Mouse (Mus musculus): ENCODE measurements around the gene Phf2. TPM values are rescaled to one million over a fixed set of nuclear protein-coding genes. Genes with fewer than 3 reads are reported as not detected.

The Phf2 gene
- polyA plus RNA-seq, 1 experiment from 2014 or later = 1.6 TPM

- DNase-seq (no peak), ATAC-seq (no peak)
- TF ChIP-seq EP300 (IDR thresholded peaks at IDR 0.05; ENCODE audit: low read depth) (no peak), CTCF (IDR thresholded peaks at IDR 0.05; ENCODE audit: low read depth) (no peak)
- no peaks in the 10 kb centered on the region for H3K9me3 ChIP-seq (ENCODE audit: low read length)
- H3K27me3 ChIP-seq (ENCODE audit: insufficient read depth, low read length) = no peaks in the 10 kb centered on the region
- no peak overlapping the region for H3K4me2 ChIP-seq (ENCODE audit: low read depth, low read length)
- H3K4me3 ChIP-seq (ENCODE audit: low read depth, low read length) = no peak overlapping the region
- 73% methylated on average over 8 of the region's 8 CpGs for WGBS (ENCODE audit: insufficient replicate concordance)
- no peak overlapping the region for H3K27ac ChIP-seq (ENCODE audit: low read depth)
- no peaks in the 10 kb centered on the region for H3K36me3 ChIP-seq (replicated peaks; ENCODE audit: insufficient read depth, low read length)
- no peak overlapping the region for H3K9ac ChIP-seq (replicated peaks)
- H3K4me1 ChIP-seq (ENCODE audit: insufficient read depth) = peaks cover 3% of the 10 kb centered on the region; the same call in 1 of the 2 replicates
Measured at GRCm38 (mm10) chr13:48784594-48785298, 86.2 kb downstream of the Phf2 start.

GRCm38 (mm10) chr13:48784151-48784550 lies 86.8 kb downstream of the Phf2 start:
- H3K4me1 ChIP-seq (ENCODE audit: insufficient read depth) = peaks cover 3% of the 10 kb centered on the region; the same call in 1 of the 2 replicates
- DNase-seq (no peak), ATAC-seq (no peak)
- no peak overlapping the region for H3K4me2 ChIP-seq (ENCODE audit: low read depth, low read length)
- no peak overlapping the region for H3K4me3 ChIP-seq (ENCODE audit: low read depth, low read length)
- no peak overlapping the region for H3K27ac ChIP-seq (ENCODE audit: low read depth)
- TF ChIP-seq CTCF (IDR thresholded peaks at IDR 0.05; ENCODE audit: low read depth) (no peak), EP300 (IDR thresholded peaks at IDR 0.05; ENCODE audit: low read depth) (no peak)
- H3K9me3 ChIP-seq (ENCODE audit: low read length) = no peaks in the 10 kb centered on the region
- WGBS (ENCODE audit: insufficient replicate concordance) = 56% methylated on average over 8 of the region's 8 CpGs
- H3K36me3 ChIP-seq (replicated peaks; ENCODE audit: insufficient read depth, low read length) = no peaks in the 10 kb centered on the region
- H3K27me3 ChIP-seq (ENCODE audit: insufficient read depth, low read length) = no peaks in the 10 kb centered on the region
- no peak overlapping the region for H3K9ac ChIP-seq (replicated peaks)

GRCm38 (mm10) chr13:48782727-48783725 lies 87.9 kb downstream of the Phf2 start:
- no peak for TF ChIP-seq EP300 (IDR thresholded peaks at IDR 0.05; ENCODE audit: low read depth)
- TF ChIP-seq CTCF (IDR thresholded peaks at IDR 0.05; ENCODE audit: low read depth) = no peak
- Histone ChIP-seq H3K9ac (replicated peaks) (no peak overlapping the region), H3K9me3 (ENCODE audit: low read length) (no peaks in the 10 kb centered on the region), H3K4me1 (ENCODE audit: insufficient read depth) (peaks cover 3% of the 10 kb centered on the region; the same call in 1 of the 2 replicates), H3K27me3 (ENCODE audit: insufficient read depth, low read length) (no peaks in the 10 kb centered on the region), H3K4me3 (ENCODE audit: low read depth, low read length) (no peak overlapping the region), H3K36me3 (replicated peaks; ENCODE audit: insufficient read depth, low read length) (no peaks in the 10 kb centered on the region), H3K4me2 (ENCODE audit: low read depth, low read length) (peak overlapping the region; percentile 13; the same call in 1 of the 2 replicates), H3K27ac (ENCODE audit: low read depth) (no peak overlapping the region)
- 31% methylated on average over 27 of the region's 27 CpGs for WGBS (ENCODE audit: insufficient replicate concordance)
- peak; percentile 96 for ATAC-seq
- peak; percentile 65 for DNase-seq

DNA sequence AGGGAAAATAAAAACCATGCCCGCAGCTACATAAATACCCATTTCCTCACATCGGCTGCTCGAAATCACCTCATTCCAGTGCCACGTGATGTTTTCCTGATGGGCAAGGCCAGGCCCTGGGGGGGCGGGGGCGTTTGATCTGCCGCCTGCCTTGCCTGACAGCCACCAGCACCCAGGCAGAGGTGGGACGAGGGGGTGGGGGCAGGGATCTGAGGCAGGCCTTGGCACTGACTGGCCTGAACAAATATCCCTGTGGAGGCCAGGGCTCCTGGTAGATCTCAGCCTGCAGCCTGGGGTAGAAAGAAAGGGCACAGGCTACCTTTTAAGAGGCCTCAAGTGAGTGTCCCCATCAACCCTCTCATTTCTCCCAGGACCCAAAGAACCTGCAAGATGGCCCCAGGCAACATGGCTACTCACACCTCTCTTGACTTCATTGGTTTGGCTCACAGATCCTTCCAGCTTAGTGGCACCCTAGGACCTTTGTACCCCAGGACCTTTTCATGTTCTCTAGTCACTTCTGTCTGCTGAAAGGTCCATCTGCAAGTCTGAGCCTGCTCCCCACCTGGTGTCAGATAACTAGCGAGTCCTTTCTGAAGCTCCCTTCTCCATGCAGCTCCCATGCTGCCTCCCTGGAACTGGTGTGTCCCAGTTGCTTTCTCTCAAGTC lies 90.4 kb downstream of the Phf2 start:
- DNase-seq (peak; percentile 34), ATAC-seq (no peak)
- 63% methylated on average over 9 of the region's 9 CpGs for WGBS (ENCODE audit: insufficient replicate concordance)
- Histone ChIP-seq H3K9ac (replicated peaks) (no peak overlapping the region), H3K9me3 (ENCODE audit: low read length) (no peaks in the 10 kb centered on the region), H3K4me1 (ENCODE audit: insufficient read depth) (peaks cover 3% of the 10 kb centered on the region; the same call in 1 of the 2 replicates), H3K27me3 (ENCODE audit: insufficient read depth, low read length) (no peaks in the 10 kb centered on the region), H3K4me3 (ENCODE audit: low read depth, low read length) (no peak overlapping the region), H3K36me3 (replicated peaks; ENCODE audit: insufficient read depth, low read length) (no peaks in the 10 kb centered on the region), H3K4me2 (ENCODE audit: low read depth, low read length) (no peak overlapping the region), H3K27ac (ENCODE audit: low read depth) (no peak overlapping the region)
- TF ChIP-seq CTCF (IDR thresholded peaks at IDR 0.05; ENCODE audit: low read depth) (no peak), EP300 (IDR thresholded peaks at IDR 0.05; ENCODE audit: low read depth) (no peak)

GRCm38 (mm10) chr13:48779592-48780344 lies 91.2 kb downstream of the Phf2 start:
- ATAC-seq = no peak

More at GRCm38 (mm10) chr13:48779592-48780344, 91.2 kb downstream of the Phf2 start:
- Histone ChIP-seq H3K27me3 (ENCODE audit: insufficient read depth, low read length) (no peaks in the 10 kb centered on the region), H3K9ac (replicated peaks) (no peak overlapping the region), H3K4me1 (ENCODE audit: insufficient read depth) (peaks cover 3% of the 10 kb centered on the region; the same call in 1 of the 2 replicates), H3K4me2 (ENCODE audit: low read depth, low read length) (no peak overlapping the region), H3K9me3 (ENCODE audit: low read length) (no peaks in the 10 kb centered on the region), H3K36me3 (replicated peaks; ENCODE audit: insufficient read depth, low read length) (no peaks in the 10 kb centered on the region), H3K4me3 (ENCODE audit: low read depth, low read length) (no peak overlapping the region), H3K27ac (ENCODE audit: low read depth) (0 out of 2 replicates have a peak overlapping the region, but pooled peaks have one; percentile 29)
- DNase-seq = no peak
- 48% methylated on average over 11 of the region's 11 CpGs for WGBS (ENCODE audit: insufficient replicate concordance)
- no peak for TF ChIP-seq CTCF (IDR thresholded peaks at IDR 0.05; ENCODE audit: low read depth)
- no peak for TF ChIP-seq EP300 (IDR thresholded peaks at IDR 0.05; ENCODE audit: low read depth)
